ENCODE assay signal across 20 mouse cellular contexts in genomic region chr6:101432769-101433168, GRCm38 (mm10). TPM values are rescaled to one million over a fixed set of nuclear protein-coding genes. Genes with fewer than 3 reads are reported as not detected.
DNase-seq lines count a peak whose midpoint lies in the region; ATAC-seq lines count a peak whose summit lies in the region.
"Had no signal": no experiment of that assay in that cellular context is flagged by ENCODE, and none has a peak within 500 bp of the region (broad histone marks: within the 10 kb centered on the region; RNA-seq: fewer than 3 reads in every experiment).

No protein-coding gene starts in this region.

- WGBS in lung, embryonic 15.5 days, result 58% methylated on average over 8 of the region's 8 CpGs
- WGBS in heart, embryonic 11.5 days (ENCODE audit: insufficient replicate concordance), result 78% methylated on average over 8 of the region's 8 CpGs

- H3K27ac ChIP-seq in lung, embryonic 15.5 days, result no peak overlapping the region
- H3K27ac ChIP-seq in heart, embryonic 11.5 days (ENCODE audit: low read depth, low read length), result no peak overlapping the region
- H3K27ac ChIP-seq: embryonic facial prominence, embryonic 10.5 days; heart, adult 2 months; hindbrain, embryonic 10.5 days; hindbrain, embryonic 15.5 days had no signal

- no peaks in the 10 kb centered on the region for H3K36me3 ChIP-seq in lung, embryonic 15.5 days
- no peaks in the 10 kb centered on the region for H3K36me3 ChIP-seq in heart, embryonic 11.5 days (ENCODE audit: control insufficient read depth, insufficient read depth, low read length)
- H3K36me3 ChIP-seq: embryonic facial prominence, embryonic 10.5 days; G1E; heart, embryonic 12.5 days; hindbrain, embryonic 10.5 days; hindbrain, embryonic 15.5 days had no signal

- no peaks in the 10 kb centered on the region for H3K27me3 ChIP-seq in lung, embryonic 15.5 days
- H3K27me3 ChIP-seq in heart, embryonic 11.5 days (ENCODE audit: control insufficient read depth, insufficient read depth, low read length), result no peaks in the 10 kb centered on the region
- H3K27me3 ChIP-seq: heart, embryonic 12.5 days; hindbrain, embryonic 15.5 days had no signal

- no peaks in the 10 kb centered on the region for H3K9me3 ChIP-seq in lung, embryonic 15.5 days
- H3K9me3 ChIP-seq in heart, embryonic 11.5 days (replicated peaks; ENCODE audit: control insufficient read depth, low read length), result no peaks in the 10 kb centered on the region
- H3K9me3 ChIP-seq: embryonic facial prominence, embryonic 10.5 days; heart, embryonic 12.5 days; hindbrain, embryonic 10.5 days; hindbrain, embryonic 15.5 days had no signal

- peak; percentile 53 for ATAC-seq in frontal cortex, adult (ENCODE audit: low TSS enrichment)
- peak; percentile 83; the same call in 1 of the 2 replicates for ATAC-seq in lung, embryonic 15.5 days (ENCODE audit: borderline replicate concordance, extremely low read depth, low FRiP score, low TSS enrichment)
- no peak for ATAC-seq in heart, embryonic 11.5 days (replicated peaks; ENCODE audit: insufficient number of reproducible peaks, low FRiP score, low TSS enrichment)
- ATAC-seq: CD4-positive, CD25-positive, alpha-beta regulatory T cell, adult 4 months; forebrain, embryonic 14.5 days had no signal

- no peaks in the 10 kb centered on the region for H3K4me1 ChIP-seq in lung, embryonic 15.5 days
- no peaks in the 10 kb centered on the region for H3K4me1 ChIP-seq in heart, embryonic 11.5 days (ENCODE audit: control insufficient read depth, insufficient read depth, low read length)
- H3K4me1 ChIP-seq: embryonic facial prominence, embryonic 10.5 days; hindbrain, embryonic 10.5 days; hindbrain, embryonic 15.5 days had no signal

- no peak overlapping the region for H3K9ac ChIP-seq in lung, embryonic 15.5 days
- no peak overlapping the region for H3K9ac ChIP-seq in heart, embryonic 11.5 days (ENCODE audit: low read depth, low read length)
- H3K9ac ChIP-seq: heart, embryonic 12.5 days; hindbrain, embryonic 15.5 days had no signal

- no peak overlapping the region for H3K4me2 ChIP-seq in lung, embryonic 15.5 days
- no peak overlapping the region for H3K4me2 ChIP-seq in heart, embryonic 11.5 days
- H3K4me2 ChIP-seq: heart, embryonic 12.5 days; hindbrain, embryonic 15.5 days had no signal

- H3K4me3 ChIP-seq in lung, embryonic 15.5 days, result no peak overlapping the region
- no peak overlapping the region for H3K4me3 ChIP-seq in heart, embryonic 11.5 days (ENCODE audit: low read depth, low read length)
- H3K4me3 ChIP-seq: embryonic facial prominence, embryonic 10.5 days; heart, adult 2 months; heart, embryonic 12.5 days; hindbrain, embryonic 10.5 days; hindbrain, embryonic 15.5 days had no signal

- no peak for DNase-seq in frontal cortex, postnatal 36 days (ENCODE audit: low spot score in 2 of 2)
- DNase-seq in lung, postnatal 14 days, result no peak
- peak; percentile 12 for DNase-seq in hindlimb bud, embryonic 11.5 days (ENCODE audit: extremely low spot score, low read depth, low spot score)
- DNase-seq in mesoderm, embryonic 11.5 days (ENCODE audit: low read depth, low spot score), result peak; percentile 43
- DNase-seq: adrenal gland, postnatal 14 days; B cell, adult 2 months; cerebellum, adult 2 months; cerebellum, postnatal 10 days; gastrocnemius, postnatal 14 days; heart, adult 2 months had no signal

RNA-seq across cellular contexts. Expression of gene Pdzrn3, which starts 55.1 kb away (rescaled TPM):
- polyA plus RNA-seq in lung, embryonic 15.5 days (2015; fragmentation: Nextera tagmentation; extraction: Ambion mirVana), result 9.7 and 11.0 TPM in 2 replicates
- polyA plus RNA-seq in heart, embryonic 11.5 days (2014; fragmentation: Nextera tagmentation; extraction: Ambion mirVana), result 9.5 and 10.5 TPM in 2 replicates
- polyA plus RNA-seq: CD4-positive, CD25-positive, alpha-beta regulatory T cell, adult 4 months; G1E had no signal

Comparison
In these comparisons a context has a peak if more than half of its experiments do, and no peak if none do; other contexts are left out.
1. DNase-seq: peak in hindlimb bud, embryonic 11.5 days (single experiment) and mesoderm, embryonic 11.5 days (single experiment); none in frontal cortex, postnatal 36 days (0 of 2) and lung, postnatal 14 days (single experiment).